Mouse (Mus musculus): ENCODE measurements around the gene Gm28845. TPM values are rescaled to one million over a fixed set of nuclear protein-coding genes. Genes with fewer than 3 reads are reported as not detected.

Gm28845 gene
- polyA plus RNA-seq, 1 experiment from 2014 or later, result not detected

DNA sequence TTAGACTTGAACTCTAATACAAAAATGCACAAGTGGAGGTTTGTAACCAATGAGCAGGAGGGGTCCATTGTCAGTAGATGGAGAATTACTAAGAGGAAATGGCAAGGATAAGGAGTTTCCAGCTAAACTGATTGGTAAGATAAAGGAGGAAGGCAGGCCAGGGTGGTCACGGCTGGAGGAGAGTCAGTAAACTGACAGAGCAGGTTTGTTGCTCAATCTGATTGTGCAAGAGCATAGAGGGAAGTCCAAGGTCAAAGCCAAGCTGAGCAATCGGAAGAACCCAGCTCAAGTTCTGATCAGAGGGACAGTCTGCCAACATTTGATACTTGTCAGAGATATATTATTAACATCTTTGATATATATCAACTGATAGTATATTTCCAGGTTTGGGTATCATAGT lies 29.0 kb downstream of the Gm28845 start:
- no peak overlapping the region for H3K9ac ChIP-seq (ENCODE audit: low read depth, low read length)
- H3K4me1 ChIP-seq (ENCODE audit: control insufficient read depth, insufficient read depth, low read length), result no peaks in the 10 kb centered on the region
- H3K9me3 ChIP-seq (replicated peaks; ENCODE audit: control insufficient read depth, low read length), result no peaks in the 10 kb centered on the region
- 64% methylated on average over 2 of the region's 2 CpGs for WGBS (ENCODE audit: insufficient replicate concordance)
- H3K4me2 ChIP-seq, result no peak overlapping the region
- H3K27ac ChIP-seq (ENCODE audit: low read depth, low read length), result no peak overlapping the region
- no peak for ATAC-seq (replicated peaks; ENCODE audit: insufficient number of reproducible peaks, low FRiP score, low TSS enrichment)
- no peaks in the 10 kb centered on the region for H3K27me3 ChIP-seq (ENCODE audit: control insufficient read depth, insufficient read depth, low read length)
- no peaks in the 10 kb centered on the region for H3K36me3 ChIP-seq (ENCODE audit: control insufficient read depth, insufficient read depth, low read length)
- H3K4me3 ChIP-seq (ENCODE audit: low read depth, low read length), result no peak overlapping the region

DNA sequence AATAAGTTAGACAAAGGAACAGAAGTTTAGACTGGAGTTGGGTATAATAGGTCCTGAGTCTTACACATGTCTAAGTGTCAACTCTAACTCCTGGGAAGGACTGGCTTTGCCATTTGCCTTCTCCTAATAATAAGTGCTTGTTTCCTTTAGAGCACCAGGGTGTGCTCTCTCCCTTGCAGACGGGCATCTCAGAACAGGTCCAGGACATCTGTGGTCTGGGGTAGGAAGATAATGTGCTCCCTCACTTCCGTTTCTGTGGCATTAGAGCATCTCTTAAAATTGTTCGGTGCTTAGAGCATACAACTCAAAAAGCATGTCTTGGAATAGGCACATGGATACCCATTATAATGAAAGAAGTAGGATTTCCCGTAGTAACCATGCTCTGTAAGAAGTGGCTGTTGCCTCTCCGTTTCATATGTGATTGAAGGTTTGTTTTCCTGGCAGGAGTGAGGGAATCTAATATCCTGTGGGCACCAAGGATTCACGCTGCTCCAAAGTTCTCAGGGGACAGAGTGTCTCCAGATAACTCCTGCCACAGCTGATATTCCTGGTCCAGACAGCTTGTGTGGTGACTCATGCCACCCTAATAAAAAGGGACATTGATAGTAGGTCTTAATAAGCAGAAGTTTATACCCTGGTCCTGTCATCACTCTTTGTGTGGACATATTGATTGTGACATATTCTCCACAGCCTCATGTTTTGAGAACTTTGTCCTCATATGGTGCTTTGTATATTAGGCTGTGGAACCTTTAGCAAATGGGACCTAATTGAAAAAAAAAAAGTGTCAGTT lies 30.6 kb downstream of the Gm28845 start:
- 60% methylated on average over 6 of the region's 6 CpGs for WGBS (ENCODE audit: insufficient replicate concordance)
- Histone ChIP-seq H3K4me3 (ENCODE audit: low read depth, low read length) (no peak overlapping the region), H3K27me3 (ENCODE audit: control insufficient read depth, insufficient read depth, low read length) (no peaks in the 10 kb centered on the region)

DNA sequence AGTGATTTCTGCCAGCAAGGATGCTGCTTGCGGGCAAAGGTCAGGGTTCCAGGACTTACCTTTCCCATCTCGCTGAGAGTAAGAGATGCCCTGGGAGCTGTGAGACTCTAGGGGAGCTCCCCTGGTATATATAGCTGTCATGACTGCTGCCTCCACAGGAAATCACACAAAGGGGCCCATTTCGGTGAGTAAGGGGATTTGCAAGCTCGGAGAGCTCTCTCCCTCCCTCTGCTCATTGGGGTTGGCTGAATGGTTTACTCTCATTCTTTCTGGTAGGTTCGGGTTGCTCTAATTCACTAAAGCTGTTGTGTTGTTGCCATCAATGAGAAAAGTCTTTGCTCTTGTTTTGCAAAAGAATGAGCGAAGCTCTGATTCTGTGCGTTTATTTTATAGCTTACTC lies 37.2 kb downstream of the Gm28845 start, which contains the start of gene Crygb:
TSS of gene Crygb (minus strand) at position 101 of the 400 bp plus-strand sequence.
- peak within 1 kb of the TSS; percentile 11; the same call in 1 of the 2 replicates for H3K4me2 ChIP-seq
- no peaks in the 10 kb centered on the region for H3K36me3 ChIP-seq (ENCODE audit: control insufficient read depth, insufficient read depth, low read length)
- H3K9me3 ChIP-seq (replicated peaks; ENCODE audit: control insufficient read depth, low read length), result 0 out of 2 replicates have a peak, but pooled peaks cover 2% of the 10 kb centered on the region
- no peak within 1 kb of the TSS for H3K27ac ChIP-seq (ENCODE audit: low read depth, low read length)
- ATAC-seq (replicated peaks; ENCODE audit: insufficient number of reproducible peaks, low FRiP score, low TSS enrichment), result no peak
- H3K4me3 ChIP-seq (ENCODE audit: low read depth, low read length), result no peak within 1 kb of the TSS
- no peaks in the 10 kb centered on the region for H3K27me3 ChIP-seq (ENCODE audit: control insufficient read depth, insufficient read depth, low read length)
- no peaks in the 10 kb centered on the region for H3K4me1 ChIP-seq (ENCODE audit: control insufficient read depth, insufficient read depth, low read length)
- WGBS (ENCODE audit: insufficient replicate concordance), result 39% methylated on average over 7 of the region's 7 CpGs
- H3K9ac ChIP-seq (ENCODE audit: low read depth, low read length), result no peak within 1 kb of the TSS

More for the DNA sequence above, 30.6 kb downstream of the Gm28845 start:
- Histone ChIP-seq H3K27ac (ENCODE audit: low read depth, low read length) (no peak overlapping the region), H3K9ac (ENCODE audit: low read depth, low read length) (no peak overlapping the region), H3K9me3 (replicated peaks; ENCODE audit: control insufficient read depth, low read length) (no peaks in the 10 kb centered on the region), H3K4me1 (ENCODE audit: control insufficient read depth, insufficient read depth, low read length) (no peaks in the 10 kb centered on the region), H3K4me2 (no peak overlapping the region), H3K36me3 (ENCODE audit: control insufficient read depth, insufficient read depth, low read length) (no peaks in the 10 kb centered on the region)
- no peak for ATAC-seq (replicated peaks; ENCODE audit: insufficient number of reproducible peaks, low FRiP score, low TSS enrichment)

DNA sequence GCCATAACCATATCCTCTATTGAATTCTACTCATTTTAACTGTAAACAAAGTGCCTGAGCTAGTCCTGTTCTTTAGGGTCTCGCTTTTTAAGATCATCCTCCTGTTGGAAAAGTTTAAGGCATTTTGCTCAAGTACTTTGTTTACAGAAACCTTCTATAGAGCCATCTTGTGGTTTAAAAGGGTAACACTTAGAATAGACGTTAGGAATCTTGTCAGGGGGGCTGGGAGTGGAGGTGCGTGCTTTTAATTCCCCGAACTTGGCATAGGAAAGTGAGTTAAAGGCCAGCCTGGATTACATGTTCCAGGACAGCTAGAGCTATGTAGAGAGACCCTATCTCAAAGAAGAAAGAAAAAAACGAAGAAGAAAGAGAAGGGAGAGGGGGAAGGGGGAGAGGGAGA lies 43.8 kb downstream of the Gm28845 start:
- 15% methylated on average over 5 of the region's 5 CpGs for WGBS (ENCODE audit: insufficient replicate concordance)
- Histone ChIP-seq H3K9ac (ENCODE audit: low read depth, low read length) (no peak overlapping the region), H3K9me3 (replicated peaks; ENCODE audit: control insufficient read depth, low read length) (0 out of 2 replicates have a peak, but pooled peaks cover 2% of the 10 kb centered on the region), H3K27ac (ENCODE audit: low read depth, low read length) (no peak overlapping the region), H3K4me3 (ENCODE audit: low read depth, low read length) (no peak overlapping the region), H3K27me3 (ENCODE audit: control insufficient read depth, insufficient read depth, low read length) (no peaks in the 10 kb centered on the region), H3K4me2 (no peak overlapping the region), H3K4me1 (ENCODE audit: control insufficient read depth, insufficient read depth, low read length) (no peaks in the 10 kb centered on the region), H3K36me3 (ENCODE audit: control insufficient read depth, insufficient read depth, low read length) (no peaks in the 10 kb centered on the region)
- no peak for ATAC-seq (replicated peaks; ENCODE audit: insufficient number of reproducible peaks, low FRiP score, low TSS enrichment)

DNA sequence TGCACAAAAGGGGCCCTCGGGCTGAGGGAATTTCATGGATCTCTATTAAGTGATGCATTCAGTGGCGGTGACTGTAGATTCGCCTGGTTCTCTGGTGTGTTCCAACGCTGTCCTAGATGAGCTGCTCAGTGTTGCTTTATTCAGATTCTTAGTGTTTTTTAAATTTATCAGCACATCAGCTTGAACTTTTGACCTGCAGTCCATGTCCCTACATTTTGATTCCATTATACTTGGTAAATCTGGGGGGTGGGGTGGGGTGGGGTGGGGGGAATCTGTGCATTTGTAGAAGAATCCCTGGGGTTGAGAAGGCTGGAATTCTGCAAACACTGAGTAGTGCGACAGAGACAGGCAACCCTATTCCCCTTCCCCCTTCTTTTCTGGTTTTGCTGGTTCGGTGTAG lies 45.8 kb downstream of the Gm28845 start, which contains the start of gene Crygc:
TSS of gene Crygc (minus strand) at position 101 of the 400 bp plus-strand sequence.
- Histone ChIP-seq H3K36me3 (ENCODE audit: control insufficient read depth, insufficient read depth, low read length) (no peaks in the 10 kb centered on the region), H3K4me1 (ENCODE audit: control insufficient read depth, insufficient read depth, low read length) (no peaks in the 10 kb centered on the region), H3K4me3 (ENCODE audit: low read depth, low read length) (no peak within 1 kb of the TSS), H3K27ac (ENCODE audit: low read depth, low read length) (no peak within 1 kb of the TSS), H3K27me3 (ENCODE audit: control insufficient read depth, insufficient read depth, low read length) (no peaks in the 10 kb centered on the region), H3K9ac (ENCODE audit: low read depth, low read length) (no peak within 1 kb of the TSS), H3K4me2 (no peak within 1 kb of the TSS), H3K9me3 (replicated peaks; ENCODE audit: control insufficient read depth, low read length) (0 out of 2 replicates have a peak, but pooled peaks cover 2% of the 10 kb centered on the region)
- 58% methylated on average over 6 of the region's 6 CpGs for WGBS (ENCODE audit: insufficient replicate concordance)
- ATAC-seq (replicated peaks; ENCODE audit: insufficient number of reproducible peaks, low FRiP score, low TSS enrichment), result no peak

- H3K27me3 ChIP-seq (ENCODE audit: control insufficient read depth, insufficient read depth, low read length), result no peaks in the 10 kb centered on the region
- no peak overlapping the region for H3K27ac ChIP-seq (ENCODE audit: low read depth, low read length)
- H3K9me3 ChIP-seq (replicated peaks; ENCODE audit: control insufficient read depth, low read length), result no peaks in the 10 kb centered on the region
- no peaks in the 10 kb centered on the region for H3K36me3 ChIP-seq (ENCODE audit: control insufficient read depth, insufficient read depth, low read length)
- no peak overlapping the region for H3K4me2 ChIP-seq
- H3K4me3 ChIP-seq (ENCODE audit: low read depth, low read length), result no peak overlapping the region
- no peak overlapping the region for H3K9ac ChIP-seq (ENCODE audit: low read depth, low read length)
- H3K4me1 ChIP-seq (ENCODE audit: control insufficient read depth, insufficient read depth, low read length), result no peaks in the 10 kb centered on the region
- no peak for ATAC-seq (replicated peaks; ENCODE audit: insufficient number of reproducible peaks, low FRiP score, low TSS enrichment)
Measured at GRCm38 (mm10) chr1:65067842-65068241, 51.5 kb downstream of the Gm28845 start.

- WGBS (ENCODE audit: insufficient replicate concordance), result 86% methylated on average over 15 of the region's 15 CpGs
- Histone ChIP-seq H3K9ac (ENCODE audit: low read depth, low read length) (no peak overlapping the region), H3K4me1 (ENCODE audit: control insufficient read depth, insufficient read depth, low read length) (no peaks in the 10 kb centered on the region), H3K4me3 (ENCODE audit: low read depth, low read length) (no peak overlapping the region), H3K9me3 (replicated peaks; ENCODE audit: control insufficient read depth, low read length) (no peaks in the 10 kb centered on the region), H3K27me3 (ENCODE audit: control insufficient read depth, insufficient read depth, low read length) (no peaks in the 10 kb centered on the region), H3K4me2 (no peak overlapping the region), H3K27ac (ENCODE audit: low read depth, low read length) (no peak overlapping the region), H3K36me3 (ENCODE audit: control insufficient read depth, insufficient read depth, low read length) (no peaks in the 10 kb centered on the region)
- no peak for ATAC-seq (replicated peaks; ENCODE audit: insufficient number of reproducible peaks, low FRiP score, low TSS enrichment)
Measured at GRCm38 (mm10) chr1:65064201-65064600, 55.2 kb downstream of the Gm28845 start.

- ATAC-seq (replicated peaks; ENCODE audit: insufficient number of reproducible peaks, low FRiP score, low TSS enrichment), result no peak
Measured at GRCm38 (mm10) chr1:65063352-65063751, 56.0 kb downstream of the Gm28845 start, which contains the start of gene Crygd. Gene Crygd, minus strand, starts transcription at chr1:65063452.

DNA sequence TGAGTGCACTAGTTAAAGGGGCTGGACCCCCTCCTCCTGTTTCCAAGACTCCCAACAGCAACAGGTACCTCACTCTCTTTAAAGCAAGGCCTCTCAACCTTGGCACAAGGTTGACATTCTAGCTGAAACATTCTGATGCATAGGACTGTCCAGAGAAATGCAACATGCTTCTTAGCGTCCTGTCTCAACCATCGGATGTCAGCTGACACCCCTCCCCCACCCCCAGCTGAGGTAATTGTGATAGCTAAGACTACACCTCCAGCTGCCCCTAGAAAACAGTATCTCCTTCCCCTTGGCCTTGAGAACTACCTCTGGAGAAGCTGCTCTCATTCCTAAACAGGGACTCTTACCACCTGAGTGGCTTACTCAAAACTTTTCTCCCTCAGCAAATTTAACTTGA lies 67.2 kb downstream of the Gm28845 start:
- 16% methylated on average over 2 of the region's 2 CpGs for WGBS (ENCODE audit: insufficient replicate concordance)
- 0 out of 2 replicates have a peak, but pooled peaks cover 7% of the 10 kb centered on the region for H3K4me1 ChIP-seq (ENCODE audit: control insufficient read depth, insufficient read depth, low read length)
- no peak for ATAC-seq (replicated peaks; ENCODE audit: insufficient number of reproducible peaks, low FRiP score, low TSS enrichment)
- no peak overlapping the region for H3K27ac ChIP-seq (ENCODE audit: low read depth, low read length)
- no peak overlapping the region for H3K4me2 ChIP-seq
- no peak overlapping the region for H3K9ac ChIP-seq (ENCODE audit: low read depth, low read length)
- H3K27me3 ChIP-seq (ENCODE audit: control insufficient read depth, insufficient read depth, low read length), result no peaks in the 10 kb centered on the region
- H3K4me3 ChIP-seq (ENCODE audit: low read depth, low read length), result no peak overlapping the region
- H3K36me3 ChIP-seq (ENCODE audit: control insufficient read depth, insufficient read depth, low read length), result no peaks in the 10 kb centered on the region
- no peaks in the 10 kb centered on the region for H3K9me3 ChIP-seq (replicated peaks; ENCODE audit: control insufficient read depth, low read length)

More at GRCm38 (mm10) chr1:65063352-65063751, 56.0 kb downstream of the Gm28845 start, which contains the start of gene Crygd:
- Histone ChIP-seq H3K36me3 (ENCODE audit: control insufficient read depth, insufficient read depth, low read length) (no peaks in the 10 kb centered on the region), H3K4me2 (no peak within 1 kb of the TSS), H3K4me1 (ENCODE audit: control insufficient read depth, insufficient read depth, low read length) (no peaks in the 10 kb centered on the region), H3K27ac (ENCODE audit: low read depth, low read length) (no peak within 1 kb of the TSS), H3K27me3 (ENCODE audit: control insufficient read depth, insufficient read depth, low read length) (no peaks in the 10 kb centered on the region), H3K9ac (ENCODE audit: low read depth, low read length) (no peak within 1 kb of the TSS), H3K4me3 (ENCODE audit: low read depth, low read length) (no peak within 1 kb of the TSS), H3K9me3 (replicated peaks; ENCODE audit: control insufficient read depth, low read length) (no peaks in the 10 kb centered on the region)
- WGBS (ENCODE audit: insufficient replicate concordance), result 82% methylated on average over 8 of the region's 8 CpGs

Data from heart, embryonic 11.5 days (tissue).